Mouse (Mus musculus) cortical plate, adult 2 months (tissue): ENCODE results near the gene Kmt2b. TPM values are rescaled to one million over a fixed set of nuclear protein-coding genes. Genes with fewer than 3 reads are reported as not detected.
A peak's percentile ranks its signal among the peaks of the same experiment; 100 is the strongest.

Experiments used
- H3K27ac ChIP-seq: fragments of 200-500 bp; 2 replicates; pipeline ENCODE4 v1.5.1; 2012; ENCODE audit warnings: low read length, control low read depth, inconsistent platforms; ENCODE audit not compliant: insufficient read depth
- H3K4me1 ChIP-seq: fragments of 200-500 bp; 2 replicates; pipeline ENCODE4 v1.6.1; 2011; ENCODE audit warnings: low read length; ENCODE audit not compliant: control insufficient read depth, insufficient read depth
- H3K4me3 ChIP-seq: fragments of 200-500 bp; 2 replicates; pipeline ENCODE4 v1.5.1; 2011; ENCODE audit warnings: mild to moderate bottlenecking, low read length, control low read depth; ENCODE audit not compliant: insufficient read depth
- CTCF ChIP-seq: fragments of 200-500 bp; IDR thresholded peaks from 2 replicates; pipeline ENCODE4 v1.5.1; 2011; ENCODE audit warnings: mild to moderate bottlenecking, control low read depth, low read length; ENCODE audit not compliant: insufficient read depth; ENCODE audit errors: extremely low read depth
- POLR2A ChIP-seq: fragments of 200-500 bp; IDR thresholded peaks from 2 replicates; pipeline ENCODE4 v1.6.1; 2011; ENCODE audit warnings: mild to moderate bottlenecking, low read length, control low read depth; ENCODE audit not compliant: insufficient read depth; ENCODE audit errors: extremely low read depth
- polyA plus RNA-seq: library from polyadenylated mRNA; depleted of rRNA; stranded (reverse); fragments of >200 nt; gene quantifications from 2 replicates; pipeline ENCODE4 v1.2.3, GENCODE M21; 2012

Gene Kmt2b
- polyA plus RNA-seq, 1 experiment, result 40.0 TPM

GRCm38 (mm10) chr7:30581547-30581946, 7.0 kb downstream of the Kmt2b start:
- Histone ChIP-seq H3K4me3 (no peak overlapping the region), H3K27ac (no peak overlapping the region), H3K4me1 (no peaks in the 10 kb centered on the region)
- TF ChIP-seq CTCF, result no peak
- TF ChIP-seq POLR2A, result no peak

GRCm38 (mm10) chr7:30579950-30580349, 8.6 kb downstream of the Kmt2b start:
- TF ChIP-seq CTCF, result no peak
- TF ChIP-seq POLR2A, result no peak
- Histone ChIP-seq H3K4me1 (no peaks in the 10 kb centered on the region), H3K4me3 (no peak overlapping the region), H3K27ac (no peak overlapping the region)

GRCm38 (mm10) chr7:30572969-30573368, 15.6 kb downstream of the Kmt2b start:
- TF ChIP-seq POLR2A (no peak), CTCF (no peak)
- H3K4me3 ChIP-seq, result no peak overlapping the region
- H3K4me1 ChIP-seq, result no peaks in the 10 kb centered on the region
- H3K27ac ChIP-seq, result no peak overlapping the region

- Histone ChIP-seq H3K4me3 (no peak overlapping the region), H3K27ac (no peak overlapping the region), H3K4me1 (no peaks in the 10 kb centered on the region)
- TF ChIP-seq POLR2A (no peak), CTCF (no peak)
Observed at GRCm38 (mm10) chr7:30572389-30572788, 16.1 kb downstream of the Kmt2b start.

GRCm38 (mm10) chr7:30567555-30567954, 21.0 kb downstream of the Kmt2b start:
- Histone ChIP-seq H3K27ac (no peak overlapping the region), H3K4me1 (peaks cover 3% of the 10 kb centered on the region; the same call in 1 of the 2 replicates), H3K4me3 (no peak overlapping the region)
- TF ChIP-seq CTCF (no peak), POLR2A (no peak)

GRCm38 (mm10) chr7:30566033-30566432, 22.5 kb downstream of the Kmt2b start:
- TF ChIP-seq POLR2A, result no peak
- no peak for TF ChIP-seq CTCF
- Histone ChIP-seq H3K4me3 (no peak overlapping the region), H3K27ac (no peak overlapping the region), H3K4me1 (peaks cover 3% of the 10 kb centered on the region; the same call in 1 of the 2 replicates)

- H3K4me3 ChIP-seq, result no peak within 1 kb of the TSS; the same call in 1 of the 2 replicates
- TF ChIP-seq POLR2A, result no peak
- TF ChIP-seq CTCF, result no peak
- H3K4me1 ChIP-seq, result peaks cover 3% of the 10 kb centered on the region; the same call in 1 of the 2 replicates
- H3K27ac ChIP-seq, result no peak within 1 kb of the TSS
Observed at GRCm38 (mm10) chr7:30564970-30565571, 23.5 kb downstream of the Kmt2b start, which contains the start of gene Igflr1. Igflr1 (plus strand) TSS chr7:30565427.

GRCm38 (mm10) chr7:30563906-30564280, 24.6 kb downstream of the Kmt2b start:
- Histone ChIP-seq H3K27ac (no peak overlapping the region), H3K4me3 (peak overlapping the region; percentile 50), H3K4me1 (peaks cover 3% of the 10 kb centered on the region; the same call in 1 of the 2 replicates)
- no peak for TF ChIP-seq CTCF

- H3K27ac ChIP-seq, result peak within 1 kb of the TSS; percentile 41
- H3K4me3 ChIP-seq, result peak within 1 kb of the TSS; percentile 50
- peaks cover 3% of the 10 kb centered on the region; the same call in 1 of the 2 replicates for H3K4me1 ChIP-seq
- TF ChIP-seq CTCF (no peak), POLR2A (peak; percentile 66)
Observed at GRCm38 (mm10) chr7:30563117-30563905, 25.2 kb downstream of the Kmt2b start, which contains the start of the genes U2af1l4, Gm49396 and Psenen. U2af1l4 (plus strand) TSS chr7:30563301. Gm49396 (plus strand) TSS chr7:30563344. Psenen (minus strand) TSS chr7:30563627.
